Mouse (Mus musculus) liver, embryonic 11.5 days (tissue): ENCODE results near the gene Tenm3. TPM values are rescaled to one million over a fixed set of nuclear protein-coding genes. Genes with fewer than 3 reads are reported as not detected.

Source experiments
- ATAC-seq: fragments of 200-750 bp; cut with Nextera tagmentation; replicated peaks from 2 replicates; pipeline ENCODE4 v1.8.0; 2017; ENCODE audit warnings: moderate number of reproducible peaks, mild to moderate bottlenecking, moderate TSS enrichment, moderate library complexity; ENCODE audit not compliant: low FRiP score
- DNase-seq: peaks from one replicate; pipeline ENCODE4 v3.0.0-alpha.2; 2017; ENCODE audit warnings: low spot score
- H3K27ac ChIP-seq: fragments of 300-500 bp; sonication (generic); 2 replicates; pipeline ENCODE4 v1.5.1; 2014; ENCODE audit warnings: mild to moderate bottlenecking, low read depth, low read length, control low read depth
- H3K27me3 ChIP-seq: fragments of 300-500 bp; sonication (generic); replicated peaks from 2 replicates; pipeline ENCODE4 v1.6.1; 2014; ENCODE audit warnings: low read length, mixed read lengths; ENCODE audit not compliant: control insufficient read depth, insufficient read depth
- H3K36me3 ChIP-seq: fragments of 300-500 bp; sonication (generic); 2 replicates; pipeline ENCODE4 v1.6.1; 2014; ENCODE audit warnings: mild to moderate bottlenecking, low read length, moderate library complexity, mixed read lengths; ENCODE audit not compliant: control insufficient read depth, insufficient read depth
- H3K4me1 ChIP-seq: fragments of 300-500 bp; sonication (generic); replicated peaks from 2 replicates; pipeline ENCODE4 v1.6.1; 2014; ENCODE audit warnings: low read length, mixed read lengths; ENCODE audit not compliant: control insufficient read depth, insufficient read depth
- H3K4me2 ChIP-seq: fragments of 300-500 bp; sonication (generic); 2 replicates; pipeline ENCODE4 v1.6.1; 2014; ENCODE audit warnings: mild to moderate bottlenecking, control low read depth, moderate library complexity
- H3K4me3 ChIP-seq: fragments of 300-500 bp; sonication (generic); 2 replicates; pipeline ENCODE4 v1.5.1; 2014; ENCODE audit warnings: low read depth, low read length, control low read depth
- H3K9ac ChIP-seq: fragments of 300-500 bp; sonication (generic); 2 replicates; pipeline ENCODE4 v1.6.1; 2014; ENCODE audit warnings: low read depth, low read length, control low read depth
- H3K9me3 ChIP-seq: fragments of 300-500 bp; sonication (generic); 2 replicates; pipeline ENCODE4 v1.6.1; 2016; ENCODE audit warnings: low read length, inconsistent platforms, mixed read lengths; ENCODE audit not compliant: control insufficient read depth
- WGBS: fragments of 180-500 bp; shearing (Covaris S2); extraction: QIAGEN DNeasy Blood & Tissue Kit; methylation state at CpG from one replicate; pipeline ENCODE4 v1.1.7; 2014; 5-methylcytosine and 5-hydroxymethylcytosine counted together
- polyA plus RNA-seq: library from polyadenylated mRNA; unstranded; fragments of >200 nt; fragmentation: Nextera tagmentation; extraction: Ambion mirVana; gene quantifications from 2 replicates; pipeline ENCODE4 v1.2.1, GENCODE M21; 2014

Gene Tenm3
- polyA plus RNA-seq, result 11.0 and 13.6 TPM in 2 replicates

DNA sequence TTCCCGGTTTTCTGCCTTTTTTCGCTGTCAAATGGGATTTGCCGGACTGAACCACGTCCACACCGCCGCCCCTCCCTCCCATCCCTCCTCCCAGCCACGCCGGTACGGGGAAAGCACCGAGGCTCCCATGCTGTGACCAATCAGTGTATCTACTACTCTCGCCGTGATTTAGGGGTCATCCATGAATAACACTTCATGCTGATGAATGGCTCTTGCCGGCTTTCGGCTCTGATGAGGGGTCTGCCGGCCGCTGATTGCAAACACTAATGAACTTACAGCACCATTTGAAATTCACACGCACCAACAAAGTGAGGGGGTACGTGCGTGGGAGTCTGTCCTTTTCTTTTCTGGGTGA is at the start of gene Tenm3:
Gene Tenm3, minus strand, starts transcription at position 21 of the 355 bp plus-strand sequence.
- Histone ChIP-seq H3K27me3 (peaks cover 46% of the 10 kb centered on the region), H3K4me2 (peak within 1 kb of the TSS; percentile 75), H3K9ac (peak within 1 kb of the TSS; percentile 63), H3K4me3 (peak within 1 kb of the TSS; percentile 65), H3K4me1 (peaks cover 5% of the 10 kb centered on the region; the same call in 1 of the 2 replicates), H3K36me3 (no peaks in the 10 kb centered on the region), H3K9me3 (no peaks in the 10 kb centered on the region), H3K27ac (peak within 1 kb of the TSS; percentile 70)
- DNase-seq (peak; percentile 37), ATAC-seq (peak; percentile 53; the same call in 1 of the 2 replicates)
- WGBS, result 1% methylated on average over 19 of the region's 19 CpGs

DNA sequence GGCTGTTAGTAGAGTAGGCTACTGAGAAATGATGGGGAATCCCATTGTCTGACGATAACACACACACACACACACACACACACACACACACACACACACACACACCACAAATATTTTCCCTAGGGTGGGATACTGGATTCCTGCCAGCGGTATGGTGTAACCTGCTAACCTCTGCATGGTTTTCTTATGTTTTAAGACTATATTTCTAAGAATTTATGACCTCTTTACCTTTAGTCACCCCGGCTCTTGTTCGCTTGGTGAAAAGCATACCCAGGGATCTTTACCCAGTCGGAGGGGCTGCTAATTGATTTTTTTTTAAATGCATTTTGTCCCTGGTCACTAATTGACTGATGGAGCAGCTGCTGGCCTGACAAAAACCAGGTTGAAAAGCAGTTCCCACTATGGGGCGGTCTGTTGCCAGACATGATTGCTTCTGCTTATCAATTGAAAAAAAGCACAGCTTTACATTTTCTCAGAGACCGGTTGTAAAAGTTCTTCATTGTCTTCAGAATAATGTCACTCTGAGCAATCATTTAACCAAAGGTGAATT is 46.5 kb upstream of the Tenm3 start:
- Histone ChIP-seq H3K4me1 (no peaks in the 10 kb centered on the region), H3K27ac (no peak overlapping the region), H3K4me3 (no peak overlapping the region), H3K36me3 (no peaks in the 10 kb centered on the region), H3K27me3 (no peaks in the 10 kb centered on the region), H3K4me2 (no peak overlapping the region), H3K9me3 (no peaks in the 10 kb centered on the region), H3K9ac (no peak overlapping the region)
- WGBS, result 57% methylated on average over 7 of the region's 7 CpGs
- no peak for ATAC-seq
- DNase-seq, result no peak

DNA sequence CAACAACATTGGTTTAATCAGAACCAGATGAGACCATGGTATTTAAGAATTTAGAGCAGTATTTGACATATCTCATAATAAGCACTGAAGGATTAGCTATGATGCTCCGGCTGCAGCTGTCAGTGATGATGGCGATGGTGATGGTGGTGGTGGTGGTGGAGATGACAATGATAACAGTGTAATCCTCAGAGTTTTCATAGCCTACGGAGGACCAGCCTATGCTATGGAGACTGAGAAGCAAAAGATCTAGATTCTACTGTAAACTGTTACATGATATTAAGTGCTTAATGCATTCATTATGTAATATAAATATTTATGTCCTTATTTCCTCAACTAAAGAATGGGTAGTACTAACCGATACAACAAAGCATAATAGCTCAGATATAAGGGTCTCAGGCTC is 40.5 kb upstream of the Tenm3 start:
- Histone ChIP-seq H3K4me1 (no peaks in the 10 kb centered on the region), H3K27ac (no peak overlapping the region), H3K9me3 (no peaks in the 10 kb centered on the region), H3K36me3 (no peaks in the 10 kb centered on the region), H3K27me3 (no peaks in the 10 kb centered on the region), H3K4me3 (no peak overlapping the region), H3K4me2 (no peak overlapping the region), H3K9ac (no peak overlapping the region)
- ATAC-seq (no peak), DNase-seq (no peak)
- WGBS, result 84% methylated on average over 4 of the region's 4 CpGs

DNA sequence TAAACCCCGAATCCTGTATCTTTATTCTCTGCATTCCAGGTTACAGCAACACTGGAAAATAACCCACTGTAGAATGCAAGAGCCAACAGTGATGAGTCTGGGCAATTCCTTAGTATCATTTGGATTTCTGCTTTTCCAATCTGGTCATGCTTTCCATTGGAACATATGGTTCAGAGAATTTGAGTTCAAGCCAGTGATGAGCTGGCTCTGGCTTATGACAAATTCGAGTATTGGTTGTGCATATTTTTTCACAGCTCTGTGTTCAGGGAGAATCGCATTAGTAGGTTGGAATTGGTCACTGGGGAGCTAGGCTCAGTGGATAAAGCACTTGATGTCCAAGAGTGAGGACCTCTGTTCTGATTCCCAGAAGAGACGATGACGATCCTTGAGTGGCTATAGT is 36.8 kb upstream of the Tenm3 start:
- Histone ChIP-seq H3K9ac (no peak overlapping the region), H3K4me1 (no peaks in the 10 kb centered on the region), H3K27me3 (no peaks in the 10 kb centered on the region), H3K4me2 (no peak overlapping the region), H3K36me3 (no peaks in the 10 kb centered on the region), H3K27ac (no peak overlapping the region), H3K9me3 (no peaks in the 10 kb centered on the region), H3K4me3 (no peak overlapping the region)
- DNase-seq (no peak), ATAC-seq (no peak)
- WGBS, result 81% methylated on average over 5 of the region's 5 CpGs

DNA sequence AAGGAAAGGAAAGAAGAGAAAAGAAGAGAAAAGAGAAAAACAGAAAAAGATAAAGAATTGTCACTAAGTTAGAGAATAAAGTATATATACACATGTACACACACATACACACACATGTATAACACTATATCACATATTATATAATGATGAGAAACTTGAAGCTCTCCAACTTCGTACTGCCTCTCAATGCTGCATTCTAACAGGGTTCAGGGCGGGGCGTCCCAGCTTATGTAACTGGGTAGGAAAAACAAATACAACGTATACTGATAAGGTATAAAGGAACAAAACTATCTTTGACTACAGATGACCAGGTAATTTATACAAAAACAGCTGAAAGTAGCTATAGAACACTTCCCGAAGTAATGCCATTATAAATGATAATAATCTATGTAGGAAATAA is 22.2 kb upstream of the Tenm3 start:
- no peak overlapping the region for H3K9ac ChIP-seq
- H3K4me1 ChIP-seq, result no peaks in the 10 kb centered on the region
- DNase-seq, result no peak
- no peaks in the 10 kb centered on the region for H3K36me3 ChIP-seq
- H3K27me3 ChIP-seq, result no peaks in the 10 kb centered on the region
- no peak for ATAC-seq
- no peaks in the 10 kb centered on the region for H3K9me3 ChIP-seq
- no peak overlapping the region for H3K4me3 ChIP-seq
- no peak overlapping the region for H3K27ac ChIP-seq
- H3K4me2 ChIP-seq, result no peak overlapping the region
- 86% methylated on average over 5 of the region's 5 CpGs for WGBS

DNA sequence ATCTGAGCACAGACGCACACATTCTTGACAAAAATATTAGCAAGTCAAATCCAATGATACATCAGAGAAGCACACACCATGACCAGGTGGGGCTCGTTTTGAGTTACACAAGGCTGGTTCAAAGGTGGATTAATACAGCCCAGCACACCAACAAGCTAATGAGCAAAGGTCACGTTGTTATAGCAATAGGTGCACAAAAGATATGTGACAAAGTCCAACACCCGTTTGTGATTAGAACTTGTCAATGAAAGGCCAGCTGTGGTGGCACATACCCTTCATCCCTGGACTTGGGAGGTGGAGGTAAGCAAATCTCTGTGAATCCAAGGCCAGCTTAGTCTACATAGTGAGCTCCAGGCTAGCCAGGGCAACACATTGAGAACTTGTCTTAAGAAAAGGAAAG is 21.7 kb upstream of the Tenm3 start:
- Histone ChIP-seq H3K4me2 (no peak overlapping the region), H3K4me1 (no peaks in the 10 kb centered on the region), H3K36me3 (no peaks in the 10 kb centered on the region), H3K27ac (no peak overlapping the region), H3K27me3 (no peaks in the 10 kb centered on the region), H3K9ac (no peak overlapping the region), H3K9me3 (no peaks in the 10 kb centered on the region), H3K4me3 (no peak overlapping the region)
- DNase-seq (no peak), ATAC-seq (0 out of 2 replicates have a peak, but pooled peaks have one; percentile 23)
- WGBS, result 62% methylated on average over 4 of the region's 4 CpGs

DNA sequence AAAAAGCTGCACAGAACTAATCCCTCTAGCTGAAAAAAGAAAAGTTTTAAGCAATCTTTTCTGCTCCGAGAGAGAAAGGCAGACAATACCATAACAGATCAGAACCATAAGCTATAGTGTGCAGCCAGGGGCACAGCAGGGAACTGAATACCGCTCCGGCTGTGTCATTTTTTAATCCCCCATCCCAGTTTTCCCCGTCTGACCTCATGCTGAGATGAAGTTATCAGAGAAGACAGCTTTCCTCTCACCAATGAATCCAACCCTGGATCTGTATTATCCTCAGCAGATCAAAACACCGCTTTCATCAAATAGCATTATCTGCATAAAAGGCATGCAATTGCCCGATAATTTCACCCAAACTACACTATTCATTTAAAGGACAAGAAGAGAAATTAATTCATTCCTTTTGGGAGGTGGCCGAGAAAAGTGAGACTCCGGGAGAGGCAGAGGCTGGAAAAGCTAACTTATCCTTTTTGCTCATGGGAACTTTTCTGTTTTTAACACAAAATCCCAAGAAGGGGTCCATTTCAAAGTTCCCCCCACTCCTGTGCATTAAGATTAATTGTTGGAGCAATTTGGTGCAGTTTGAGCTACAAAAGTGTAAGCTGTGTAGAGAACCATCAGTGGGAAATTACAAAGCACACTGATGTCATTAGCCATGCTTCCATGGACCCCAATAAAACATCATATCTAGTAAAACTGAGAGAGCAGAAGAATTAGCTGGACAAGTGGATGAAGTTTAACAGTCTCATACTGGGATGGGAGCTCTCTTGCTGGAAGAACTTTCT is 6.7 kb upstream of the Tenm3 start:
- H3K4me2 ChIP-seq, result no peak overlapping the region
- H3K27ac ChIP-seq, result no peak overlapping the region
- ATAC-seq (no peak), DNase-seq (no peak)
- no peaks in the 10 kb centered on the region for H3K36me3 ChIP-seq
- H3K4me1 ChIP-seq, result no peaks in the 10 kb centered on the region
- H3K27me3 ChIP-seq, result peaks cover 14% of the 10 kb centered on the region
- H3K4me3 ChIP-seq, result no peak overlapping the region
- no peak overlapping the region for H3K9ac ChIP-seq
- WGBS, result 66% methylated on average over 8 of the region's 8 CpGs
- no peaks in the 10 kb centered on the region for H3K9me3 ChIP-seq

DNA sequence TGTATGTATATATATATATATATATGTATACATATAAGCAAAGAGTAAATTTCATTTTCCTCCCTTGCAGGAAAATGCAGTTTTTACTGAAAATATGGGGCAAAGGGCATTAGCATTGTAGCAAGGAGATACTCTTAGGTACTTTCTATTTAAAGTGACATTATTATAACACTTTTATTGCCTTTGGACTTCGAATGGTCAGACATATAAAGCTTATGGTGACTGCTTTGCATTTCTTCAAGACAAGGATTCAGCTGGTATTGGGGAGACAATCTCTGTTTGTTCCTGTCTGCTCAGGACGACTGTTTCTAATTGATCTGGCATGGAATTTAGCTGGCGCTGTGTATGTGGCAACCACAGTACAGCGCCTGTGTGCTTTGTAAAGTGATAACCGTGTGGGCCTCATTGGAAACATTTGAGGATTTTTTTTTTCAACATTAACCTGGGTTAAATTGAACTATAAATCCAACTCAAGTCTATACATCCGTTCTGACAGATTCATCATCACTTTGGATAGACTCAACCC is 5.4 kb upstream of the Tenm3 start:
- DNase-seq (no peak), ATAC-seq (no peak)
- no peaks in the 10 kb centered on the region for H3K9me3 ChIP-seq
- H3K4me1 ChIP-seq, result peaks cover 5% of the 10 kb centered on the region; the same call in 1 of the 2 replicates
- WGBS, result 73% methylated on average over 6 of the region's 6 CpGs
- H3K27ac ChIP-seq, result no peak overlapping the region
- H3K27me3 ChIP-seq, result peaks cover 27% of the 10 kb centered on the region
- no peaks in the 10 kb centered on the region for H3K36me3 ChIP-seq
- no peak overlapping the region for H3K4me2 ChIP-seq
- H3K9ac ChIP-seq, result no peak overlapping the region
- H3K4me3 ChIP-seq, result no peak overlapping the region

DNA sequence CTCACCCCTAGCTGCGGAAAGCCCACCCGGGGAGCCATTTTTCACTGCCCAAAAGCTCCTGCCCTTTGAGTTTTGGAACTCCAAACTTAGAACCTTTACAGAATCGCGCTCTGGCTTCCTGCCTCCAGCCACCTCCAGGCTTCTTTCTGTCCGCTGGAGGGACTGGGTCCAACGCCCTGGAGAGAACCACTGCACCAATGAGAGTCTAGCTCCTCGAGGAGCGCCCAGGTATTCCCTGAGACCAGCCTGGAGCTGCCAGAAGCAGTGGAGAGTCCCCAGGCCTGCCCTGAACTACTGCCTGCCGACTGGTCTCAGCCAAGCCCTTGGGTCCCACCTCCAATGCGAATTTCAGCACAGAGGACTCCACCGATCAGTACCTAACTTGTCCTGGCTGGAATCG is 1.2 kb upstream of the Tenm3 start:
- Histone ChIP-seq H3K9me3 (no peaks in the 10 kb centered on the region), H3K4me3 (peak overlapping the region; percentile 65), H3K9ac (no peak overlapping the region), H3K27ac (no peak overlapping the region), H3K4me2 (peak overlapping the region; percentile 75), H3K36me3 (no peaks in the 10 kb centered on the region), H3K27me3 (peaks cover 46% of the 10 kb centered on the region), H3K4me1 (peaks cover 5% of the 10 kb centered on the region; the same call in 1 of the 2 replicates)
- WGBS, result 10% methylated on average over 12 of the region's 12 CpGs
- DNase-seq (no peak), ATAC-seq (no peak)
